Mouse (Mus musculus): ENCODE data around the gene Cdh22.

Cdh22 gene

DNA sequence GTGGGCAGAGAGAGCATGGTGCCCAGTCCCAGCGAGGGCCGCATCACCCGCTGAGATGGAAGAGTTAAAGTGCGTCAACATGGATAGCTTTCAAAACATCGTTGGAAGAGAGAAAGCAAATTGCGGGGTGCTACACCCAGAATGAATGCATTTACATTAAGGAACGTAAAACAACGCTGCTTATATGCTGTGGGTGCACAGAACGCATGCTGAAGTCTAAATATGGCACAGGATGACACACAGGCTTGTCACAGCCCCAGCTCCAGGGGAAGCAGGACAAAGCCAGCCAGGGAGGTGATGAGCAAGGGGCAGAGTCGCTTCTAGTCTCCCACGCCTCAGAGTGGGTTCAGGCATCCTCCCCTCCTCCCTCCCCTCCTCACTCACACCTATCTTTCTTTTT, 27.0 kb downstream of the Cdh22 start:
- no peak for DNase-seq (ENCODE audit: low spot score in 2 of 2)

DNA sequence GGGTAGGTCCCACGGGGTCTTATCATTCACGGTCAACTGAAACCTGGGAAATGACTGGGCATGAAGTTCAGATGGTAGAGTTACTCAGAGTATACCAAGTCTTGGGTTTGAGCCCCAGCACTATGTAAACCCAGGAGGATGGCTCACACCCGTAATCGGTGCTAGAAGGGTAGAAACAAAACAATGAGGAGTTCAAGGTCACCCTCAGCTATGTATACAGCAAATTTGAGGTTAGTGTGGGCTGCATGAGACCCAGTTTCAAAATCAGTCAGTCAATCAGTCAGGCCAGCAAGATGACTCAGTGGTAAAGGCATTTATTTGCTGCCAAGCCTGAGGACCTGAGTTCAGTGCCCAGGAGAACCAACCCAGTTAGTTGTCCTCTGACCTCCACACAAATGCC, 27.6 kb downstream of the Cdh22 start:
- no peak for DNase-seq (ENCODE audit: low spot score in 2 of 2)

DNA sequence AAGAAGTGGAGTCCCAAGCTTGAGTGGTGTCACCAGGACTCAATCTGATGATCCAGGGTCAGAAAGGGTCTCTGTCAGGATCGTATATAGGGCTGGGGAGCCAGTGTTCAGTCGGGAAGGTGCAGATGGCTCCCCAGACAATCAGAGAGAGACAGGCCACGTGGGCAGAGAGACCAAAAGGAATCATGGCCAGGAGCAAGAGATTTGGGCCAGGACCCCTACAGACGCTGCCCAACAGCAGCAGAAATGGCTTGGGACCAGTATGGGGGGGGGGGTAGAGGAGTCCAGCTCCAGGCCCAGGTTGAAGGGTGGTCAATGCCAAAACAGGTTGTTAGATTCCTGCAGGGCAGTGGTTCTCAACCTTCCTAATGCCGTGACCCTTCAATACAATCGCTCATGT, 29.2 kb downstream of the Cdh22 start:
- DNase-seq (ENCODE audit: low spot score in 2 of 2), result no peak

DNA sequence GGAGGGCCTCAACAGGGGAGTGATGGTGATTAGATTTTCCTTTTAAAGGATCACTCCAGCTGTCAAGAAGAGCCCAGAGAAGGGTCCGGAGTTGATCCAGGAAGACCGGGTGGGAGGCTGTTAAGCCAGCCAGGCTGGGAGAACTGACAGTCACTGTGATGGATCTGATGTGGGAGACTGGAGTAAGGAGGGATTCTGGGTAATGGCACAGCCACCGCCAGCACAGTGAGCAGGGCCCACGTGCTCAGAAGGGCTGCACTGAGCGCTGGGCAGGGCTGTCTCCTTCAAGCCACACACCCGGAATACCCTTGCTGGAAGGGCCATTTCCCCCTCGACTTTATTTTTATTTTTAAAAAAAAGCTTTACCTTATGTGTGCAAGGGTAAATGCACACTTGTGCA, 29.7 kb downstream of the Cdh22 start:
- DNase-seq (ENCODE audit: low spot score in 2 of 2), result no peak

DNA sequence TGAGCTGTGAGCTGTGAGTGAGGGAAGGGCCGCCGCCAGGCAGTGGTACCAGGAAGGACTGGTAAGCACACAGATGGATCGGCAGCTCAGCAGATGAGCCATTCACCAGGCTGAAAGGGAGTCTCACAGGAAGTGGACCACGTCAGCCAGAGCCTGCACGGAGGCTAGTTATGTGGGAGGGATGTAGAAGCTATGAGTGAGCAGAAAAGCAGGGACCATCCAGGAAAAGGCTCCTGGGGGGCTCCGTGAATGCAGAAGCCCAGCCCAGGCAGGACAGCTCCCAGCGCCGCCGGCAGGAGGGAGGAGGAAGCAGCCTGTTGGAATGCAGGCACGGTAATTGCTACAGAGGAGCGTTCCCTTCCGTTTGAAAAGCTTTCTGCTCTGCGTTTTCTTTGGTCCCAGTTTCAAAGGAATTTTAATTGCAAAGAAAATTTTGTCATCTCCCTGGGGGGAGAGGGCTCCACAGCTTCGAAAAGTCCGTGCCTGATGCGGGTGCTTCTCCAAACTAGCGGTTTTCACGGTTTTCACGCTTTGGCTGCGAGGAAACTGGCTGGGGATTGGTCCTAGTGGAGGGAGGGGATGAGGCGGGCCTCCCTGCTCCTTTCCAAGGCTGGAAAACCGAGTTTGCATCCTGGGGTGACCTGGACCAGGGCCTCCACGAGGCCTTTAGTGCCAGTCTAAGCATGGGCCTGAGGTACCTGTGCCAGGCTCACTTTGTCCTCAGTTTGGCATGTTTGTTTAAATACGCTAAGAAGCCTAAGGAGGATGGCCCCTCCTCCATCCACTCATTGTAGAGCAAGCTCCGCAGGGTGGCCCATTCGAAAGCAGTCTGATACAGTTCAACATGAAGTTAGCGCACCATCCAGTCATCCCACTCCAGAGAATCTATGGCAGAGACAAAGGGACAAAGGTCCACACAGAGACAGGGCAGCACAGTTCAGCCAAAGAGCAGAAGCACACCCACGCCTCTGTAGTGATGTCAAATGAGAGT, 32.6 kb downstream of the Cdh22 start:
- no peak for DNase-seq (ENCODE audit: low spot score in 2 of 2)

DNA sequence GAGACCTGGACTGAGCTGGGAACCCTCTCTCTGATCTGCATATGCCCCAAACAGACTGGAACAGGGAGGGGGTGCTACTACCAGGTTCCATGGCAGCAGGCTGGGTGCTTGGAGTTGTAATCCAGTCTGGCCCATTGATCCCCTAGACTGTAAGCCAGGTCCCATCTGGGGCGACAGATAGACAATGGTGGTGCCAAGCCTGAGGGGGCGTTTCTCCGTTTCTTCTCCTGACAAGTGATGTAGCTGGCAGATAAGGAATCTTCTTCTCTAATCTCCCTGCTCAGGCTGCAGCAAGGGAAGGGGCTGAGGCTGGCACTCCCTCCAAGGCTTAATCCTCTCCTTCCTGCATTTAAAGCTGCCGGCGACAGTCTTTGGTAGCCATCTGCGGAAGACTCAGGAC, 37.1 kb downstream of the Cdh22 start:
- no peak for DNase-seq (ENCODE audit: low spot score in 2 of 2)

DNA sequence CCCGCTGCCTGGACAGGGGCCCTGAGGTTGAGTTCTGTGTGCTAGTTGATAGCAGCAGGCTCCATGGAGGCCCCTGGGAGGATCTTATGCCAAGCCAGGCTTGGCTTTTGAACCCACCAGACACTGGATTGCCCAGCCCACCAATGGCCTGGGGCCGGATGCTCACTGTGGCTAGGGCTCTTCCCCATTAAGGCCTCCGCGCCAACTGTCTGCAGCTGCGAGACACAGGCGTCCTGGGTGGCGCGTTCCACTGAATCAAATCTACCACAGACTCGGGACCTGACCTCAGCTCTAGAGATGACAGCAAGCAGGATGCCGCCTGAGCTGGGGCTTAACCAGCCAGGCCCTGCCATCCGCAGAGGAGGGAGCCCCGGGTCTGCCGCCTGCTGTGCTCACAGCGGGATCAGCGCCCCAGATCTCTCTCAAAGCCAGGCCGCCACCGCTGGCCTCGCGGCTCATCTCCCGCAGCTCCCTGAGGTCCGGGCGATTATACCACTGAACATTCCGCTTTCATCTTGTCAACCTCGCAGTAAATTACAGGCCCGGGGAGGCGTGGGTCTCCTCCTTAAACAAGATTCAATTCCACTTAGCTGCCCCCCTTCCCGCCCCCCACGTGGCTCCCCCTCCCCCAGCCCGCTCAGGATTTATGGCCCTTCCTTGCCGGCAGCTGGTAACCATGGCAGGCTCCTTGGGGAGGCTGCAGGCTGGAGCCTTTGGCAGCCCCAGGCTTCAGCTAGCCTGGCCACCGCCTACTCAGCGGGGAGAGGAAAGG, 39.1 kb downstream of the Cdh22 start:
- DNase-seq (ENCODE audit: low spot score in 2 of 2), result no peak

DNA sequence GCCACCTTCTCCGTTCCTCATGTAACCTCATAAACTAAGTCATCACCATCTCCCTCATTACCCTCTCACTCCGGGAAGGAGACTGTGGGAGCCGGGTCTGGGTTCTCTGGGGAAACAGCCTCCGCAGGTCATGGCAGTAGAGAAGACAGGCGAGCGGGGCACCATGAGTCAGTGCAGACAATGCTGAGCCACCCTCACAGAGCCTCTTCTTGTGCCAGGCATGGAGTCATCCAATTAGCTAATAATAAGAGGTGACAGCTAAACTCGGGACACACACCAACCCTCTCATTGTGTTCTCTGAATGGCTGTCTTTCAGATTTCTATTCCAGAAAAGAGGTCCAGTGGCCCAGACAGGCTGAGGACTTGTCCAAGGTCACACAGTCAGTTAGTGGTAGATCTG, 43.2 kb downstream of the Cdh22 start:
- no peak for DNase-seq (ENCODE audit: low spot score in 2 of 2)

DNA sequence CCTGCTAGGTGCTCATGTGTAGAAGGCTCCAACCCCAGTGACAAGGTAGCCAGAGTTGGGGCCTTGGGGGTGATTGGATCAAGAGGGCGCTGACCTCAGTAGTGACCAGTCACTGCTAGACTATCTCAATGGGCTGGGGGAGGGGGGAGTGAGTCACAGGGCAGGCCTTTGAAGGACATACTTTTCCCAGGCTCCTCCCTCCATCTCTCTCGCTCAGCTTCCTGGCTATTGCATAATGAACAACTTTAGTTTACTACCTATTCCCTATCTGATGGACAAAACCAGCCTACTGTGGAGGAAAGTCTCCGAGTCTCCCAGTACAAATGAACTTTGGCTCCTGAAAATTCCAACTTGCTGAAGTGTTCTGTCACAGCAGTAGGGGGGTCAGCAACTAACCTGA, 45.1 kb downstream of the Cdh22 start:
- peak in 1 of 2 experiments; percentile 7 for DNase-seq (ENCODE audit: low spot score in 2 of 2)

DNA sequence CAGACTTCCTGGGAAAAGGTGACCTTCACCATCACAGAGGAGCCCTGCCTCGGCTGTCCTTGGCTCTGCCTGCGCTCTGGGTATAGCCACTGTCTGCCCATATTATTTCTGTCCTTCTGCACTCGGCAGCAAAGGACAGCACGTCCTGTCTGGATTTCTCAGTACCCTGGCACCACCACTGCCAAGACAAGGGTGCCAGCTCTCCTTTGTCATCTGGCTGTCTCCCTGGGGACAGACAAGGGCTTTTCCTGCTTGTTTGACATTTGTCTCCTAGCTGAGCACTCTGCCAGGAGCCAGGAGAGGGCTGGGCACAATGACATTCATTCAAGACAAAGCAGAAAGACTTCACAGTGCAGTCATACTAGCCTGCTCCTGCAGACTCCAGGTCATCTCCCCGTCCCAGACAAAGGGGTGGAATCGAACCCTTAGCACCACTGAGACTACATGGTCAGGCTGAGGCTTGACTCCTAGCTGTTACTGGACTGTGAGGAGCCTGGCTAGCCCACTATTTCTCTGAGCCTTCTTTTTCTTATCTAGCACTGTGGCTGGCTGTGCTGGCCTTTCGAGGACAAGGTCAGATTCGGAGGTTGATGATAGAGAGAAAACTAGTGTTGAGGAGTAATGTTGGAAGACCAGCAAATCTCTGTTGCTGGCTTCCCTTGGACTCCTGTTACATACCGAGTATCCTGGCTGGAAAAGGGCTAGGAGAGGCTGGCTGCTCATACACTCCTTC, 46.8 kb downstream of the Cdh22 start:
- no peak for DNase-seq (ENCODE audit: low spot score in 2 of 2)

DNA sequence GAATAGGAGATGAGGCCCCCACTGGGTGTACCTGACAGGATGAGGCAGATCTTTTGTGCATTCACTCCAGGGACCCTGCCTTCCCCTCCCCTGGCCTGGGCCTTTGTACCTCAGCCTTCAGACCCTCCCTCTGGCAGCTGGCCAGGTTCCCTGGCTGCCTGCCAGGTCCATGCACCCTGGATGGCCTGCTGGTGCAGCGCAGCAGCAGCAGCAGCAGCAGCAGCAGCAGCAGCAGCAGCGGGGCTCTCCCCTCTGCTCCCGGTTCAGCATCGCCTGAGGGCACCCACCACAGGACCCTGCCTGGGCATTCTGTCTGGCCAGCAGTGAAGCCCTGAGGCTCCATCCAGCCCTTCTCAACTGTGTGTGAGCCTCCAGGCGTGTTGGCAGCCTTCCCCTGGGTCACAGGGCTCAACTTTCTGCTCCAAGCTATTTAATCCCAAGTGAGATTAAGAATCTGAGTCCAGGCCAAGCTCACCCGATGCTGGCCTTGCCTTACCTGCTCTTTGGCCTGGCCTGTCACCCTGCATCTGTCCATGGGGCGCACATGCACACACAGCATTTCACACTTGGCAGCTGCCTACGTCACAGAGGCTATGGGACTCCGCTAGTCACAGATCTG, 50.5 kb downstream of the Cdh22 start:
- no peak for DNase-seq (ENCODE audit: low spot score in 2 of 2)

DNA sequence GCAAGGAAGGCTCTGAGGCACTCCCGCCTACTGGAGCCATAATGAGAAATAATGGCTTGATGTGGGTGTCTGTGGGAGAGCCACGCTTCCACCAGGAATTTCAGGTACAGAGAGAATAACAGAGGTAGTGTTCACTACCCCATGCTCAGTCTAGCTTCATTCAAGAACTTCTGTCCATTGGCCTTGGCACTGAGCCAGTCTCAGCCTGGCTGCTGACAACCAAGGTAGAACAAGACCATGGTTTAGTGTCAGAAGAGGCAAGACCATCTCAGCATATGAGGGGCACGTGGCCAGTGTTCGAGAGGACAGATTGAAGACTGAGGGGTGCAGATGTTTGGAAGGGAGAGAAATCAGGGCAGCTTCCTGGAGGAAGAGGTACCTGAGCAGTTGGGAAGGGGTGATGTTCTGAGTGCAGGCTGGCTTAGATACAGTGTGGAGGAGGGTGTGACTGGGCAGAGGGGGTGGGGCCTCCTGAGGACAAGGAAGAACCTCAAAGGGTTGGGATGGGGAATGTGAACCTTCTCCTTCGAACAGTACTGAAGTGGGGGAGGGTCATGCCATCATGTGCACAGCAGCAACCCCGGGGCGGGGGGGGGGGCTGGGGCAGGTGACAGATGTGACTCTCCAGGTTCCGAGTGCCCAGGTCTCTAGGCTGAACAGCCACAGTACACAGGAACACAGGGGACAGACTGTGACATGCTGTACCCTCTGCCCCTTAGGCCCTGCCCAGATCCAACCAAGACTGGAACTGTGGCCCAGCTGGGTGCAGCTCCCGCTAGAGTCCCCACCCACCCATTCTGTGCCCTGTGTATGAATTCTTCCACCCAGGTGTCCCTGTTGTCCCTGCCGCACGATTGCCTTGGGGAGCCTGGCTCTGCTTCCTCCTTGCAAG, 52.3 kb downstream of the Cdh22 start:
- DNase-seq (ENCODE audit: low spot score in 2 of 2), result no peak

DNA sequence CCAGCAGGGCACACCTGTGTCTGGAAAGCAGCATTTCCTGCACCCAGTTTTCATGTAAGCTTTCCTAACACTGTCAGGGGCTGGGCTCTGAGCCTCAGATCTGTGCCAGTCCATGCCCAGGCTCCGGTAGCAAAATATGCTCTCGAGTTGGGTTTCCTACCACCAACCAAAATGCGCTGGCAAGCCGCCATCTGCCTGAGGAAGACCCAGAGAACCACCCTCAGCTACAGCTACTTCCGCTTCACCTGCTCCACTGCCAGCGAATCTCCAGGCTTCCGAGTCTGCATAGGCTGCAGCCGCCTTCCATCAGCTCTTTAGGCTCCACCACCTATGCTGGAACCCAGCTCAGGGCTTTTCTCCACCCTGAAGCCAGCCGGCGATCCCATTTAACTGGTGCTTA, 55.4 kb downstream of the Cdh22 start:
- DNase-seq (ENCODE audit: low spot score in 2 of 2), result no peak

DNA sequence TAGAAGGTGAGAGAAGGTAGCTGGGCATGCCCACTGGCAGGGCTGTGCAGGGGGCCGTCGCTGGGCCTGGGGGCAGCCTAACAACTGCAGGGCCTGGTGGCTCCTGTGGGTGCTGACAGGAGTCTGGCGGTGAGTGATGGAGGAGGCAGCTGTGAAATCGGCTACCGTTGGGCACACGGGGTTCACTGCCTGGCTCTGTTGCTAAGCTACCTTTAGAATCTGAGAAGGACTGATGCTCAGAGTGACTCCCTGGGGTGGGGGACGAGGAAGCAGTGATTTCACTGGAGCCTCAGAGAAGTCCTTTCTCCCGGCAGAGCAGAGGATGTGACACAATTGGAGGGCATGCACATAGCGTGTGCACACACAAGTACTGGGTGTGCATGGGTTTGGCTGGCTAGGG, 57.7 kb downstream of the Cdh22 start:
- no peak for DNase-seq (ENCODE audit: low spot score in 2 of 2)

DNA sequence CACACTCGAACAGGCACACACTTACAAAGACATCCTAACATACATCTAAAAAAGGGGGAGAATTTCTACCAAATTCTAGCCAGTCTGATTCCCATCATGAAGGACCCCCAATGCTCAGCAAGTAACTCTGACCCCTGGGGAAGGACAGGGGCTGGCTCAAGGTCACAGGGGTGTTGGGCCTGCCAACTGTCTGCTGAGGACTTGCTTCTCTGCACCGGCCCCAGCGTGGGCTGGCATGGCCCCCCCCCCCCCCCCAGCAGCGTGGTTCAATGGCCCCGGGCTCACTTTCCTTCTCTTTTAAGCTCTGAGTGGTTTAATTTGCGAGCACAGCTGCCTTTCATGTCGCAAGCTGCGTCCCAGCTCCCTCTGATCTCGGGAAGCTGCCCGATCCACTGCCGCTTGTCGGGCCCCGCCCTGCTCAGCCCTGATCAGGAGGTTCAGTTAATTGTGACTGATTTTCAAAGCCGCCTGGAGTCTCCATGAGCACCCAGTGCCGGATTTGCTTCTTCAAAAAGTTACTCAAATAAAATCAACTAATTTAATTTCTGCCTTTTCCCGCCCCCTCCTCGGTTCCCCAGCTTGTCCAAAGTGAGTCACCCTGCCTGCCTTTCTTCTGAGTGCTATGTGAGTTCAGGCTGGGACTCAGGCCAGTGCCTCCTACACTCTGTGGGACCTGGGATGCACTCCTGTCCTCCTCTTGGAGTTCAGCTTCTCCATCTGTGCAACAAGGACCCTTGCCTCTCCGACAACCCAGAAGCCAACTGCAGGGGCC, 67.8 kb downstream of the Cdh22 start:
- no peak for DNase-seq (ENCODE audit: low spot score in 2 of 2)

DNA sequence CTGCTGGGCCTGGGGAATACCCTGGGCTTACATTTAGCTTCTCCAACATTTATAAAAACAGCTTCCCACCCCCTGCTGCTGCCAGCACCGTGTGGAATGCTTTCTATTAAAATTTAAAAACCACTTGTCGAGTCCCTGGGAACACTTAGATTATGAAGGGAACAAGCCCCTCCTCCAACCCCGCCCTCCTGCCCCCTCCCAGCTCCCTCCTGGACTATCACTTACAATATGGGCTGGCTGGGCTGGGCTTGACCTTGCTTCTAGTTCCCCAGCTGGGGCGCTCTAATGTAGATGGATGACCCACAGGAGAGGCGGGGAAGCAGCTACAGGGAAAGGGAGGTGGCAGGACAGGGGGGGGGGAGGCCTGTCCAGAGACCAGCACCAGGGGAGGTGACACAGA, 72.4 kb downstream of the Cdh22 start:
- no peak for DNase-seq (ENCODE audit: low spot score in 2 of 2)

DNA sequence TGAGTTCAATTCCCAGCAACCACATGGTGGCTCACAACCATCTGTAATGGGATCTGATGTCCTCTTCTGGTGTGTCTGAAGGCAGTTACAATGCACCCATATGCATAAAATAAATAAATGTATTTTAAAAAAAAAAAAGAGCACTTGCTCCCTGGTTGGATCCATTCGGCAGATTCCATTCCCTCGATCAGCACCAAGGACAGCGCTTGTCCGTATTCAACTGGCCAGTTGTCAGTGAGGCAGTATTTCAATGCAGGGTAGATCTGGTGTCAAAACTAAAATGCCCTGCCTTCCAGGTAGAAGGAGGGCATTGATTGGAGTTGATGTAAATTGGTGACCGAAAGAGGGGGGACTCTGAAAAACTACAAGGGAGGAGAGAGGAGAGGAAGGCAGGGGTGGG, 74.2 kb downstream of the Cdh22 start:
- peak; percentile 13 to 23 for DNase-seq (ENCODE audit: low spot score in 2 of 2)

DNA sequence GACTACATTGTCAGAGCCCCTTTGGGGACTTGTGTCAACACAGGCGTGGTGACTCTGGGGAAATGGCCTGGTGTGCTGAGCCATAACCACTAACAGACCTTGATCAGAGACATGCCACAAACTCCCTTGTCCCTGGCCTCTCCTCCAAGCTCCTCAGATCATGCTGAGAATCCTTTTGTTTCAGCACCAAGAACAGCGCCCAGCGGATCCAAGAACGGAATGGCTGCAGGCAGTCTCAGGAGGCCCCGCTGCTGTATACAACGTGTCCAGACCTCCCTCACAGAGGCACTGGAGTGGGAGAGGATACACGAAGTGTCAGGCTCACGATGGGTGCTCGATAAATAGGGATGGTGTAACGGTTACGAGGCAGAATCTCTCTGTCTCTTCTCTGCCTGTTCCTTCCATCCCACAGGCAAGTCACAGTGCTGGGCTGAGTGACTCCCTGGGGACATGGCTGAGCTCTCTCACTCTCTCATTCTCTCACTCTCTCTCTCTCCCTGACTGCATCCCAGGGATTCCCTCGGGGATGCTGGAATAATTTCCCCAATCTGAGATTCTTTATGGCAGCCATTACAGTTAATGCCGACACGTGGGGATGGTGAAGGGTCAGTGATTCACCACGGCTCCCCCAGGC, 75.5 kb downstream of the Cdh22 start:
- peak; percentile 31 to 46 for DNase-seq (ENCODE audit: low spot score in 2 of 2)

DNA sequence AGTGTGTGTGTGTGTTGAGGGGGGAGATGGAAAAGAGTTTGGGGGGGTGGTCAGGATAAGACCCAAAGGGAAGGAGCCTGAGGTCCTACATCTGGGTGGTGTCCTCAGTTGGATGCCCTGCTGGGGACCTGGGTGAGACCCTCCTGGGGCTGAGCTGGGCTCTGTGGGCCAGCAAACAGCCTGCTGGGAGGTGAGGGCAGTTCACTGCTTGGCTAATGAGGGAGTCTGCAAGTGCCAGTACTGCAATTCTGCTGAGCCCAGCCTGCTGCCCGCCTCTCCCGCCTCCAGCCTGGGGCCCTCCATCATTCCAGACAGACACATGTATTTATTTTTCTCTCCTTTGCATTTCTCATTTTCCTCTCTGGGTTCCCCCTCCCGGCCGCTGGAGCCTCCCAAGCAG, 76.3 kb downstream of the Cdh22 start:
- no peak for DNase-seq (ENCODE audit: low spot score in 2 of 2)

DNA sequence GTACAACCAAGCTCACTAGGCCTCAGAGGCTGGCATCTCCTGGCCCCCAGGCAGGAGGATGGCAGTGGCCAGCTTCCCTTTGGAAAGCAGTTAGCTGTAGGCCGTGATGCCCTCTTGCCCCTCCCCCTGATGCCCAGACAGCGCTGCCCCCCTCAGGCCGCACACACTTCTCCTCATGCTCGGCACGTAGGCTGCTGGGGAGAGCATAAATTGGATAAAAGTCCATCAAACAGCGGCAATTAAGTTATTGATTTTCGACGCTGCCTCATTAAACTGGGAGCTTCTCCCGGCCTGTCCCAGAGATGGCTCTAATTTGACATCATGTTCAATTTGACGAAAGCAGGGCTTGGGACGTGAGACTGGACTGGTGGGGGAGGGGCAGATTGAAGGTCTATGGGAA, 76.8 kb downstream of the Cdh22 start:
- no peak for DNase-seq (ENCODE audit: low spot score in 2 of 2)
